Mouse (Mus musculus): ENCODE results near the gene Pitpnm3. TPM values are rescaled to one million over a fixed set of nuclear protein-coding genes. Genes with fewer than 3 reads are reported as not detected.

The Pitpnm3 gene
- polyA plus RNA-seq, 1 experiment from 2014 or later = 0.14 TPM

GRCm38 (mm10) chr11:72086251-72087046 is 49.1 kb downstream of the Pitpnm3 start:
- Histone ChIP-seq H3K27ac (no peak overlapping the region), H3K4me2 (no peak overlapping the region), H3K9ac (no peak overlapping the region), H3K4me1 (replicated peaks) (no peaks in the 10 kb centered on the region), H3K4me3 (replicated peaks) (no peak overlapping the region), H3K36me3 (no peaks in the 10 kb centered on the region), H3K9me3 (replicated peaks) (no peaks in the 10 kb centered on the region), H3K27me3 (no peaks in the 10 kb centered on the region)
- ATAC-seq (ENCODE audit: low read depth) (no peak), DNase-seq (no peak)
- 48% methylated on average over 11 of the region's 11 CpGs for WGBS (ENCODE audit: insufficient replicate concordance)

GRCm38 (mm10) chr11:72084337-72084736 is 51.2 kb downstream of the Pitpnm3 start:
- H3K9me3 ChIP-seq (replicated peaks) = no peaks in the 10 kb centered on the region
- WGBS (ENCODE audit: insufficient replicate concordance) = 77% methylated on average over 15 of the region's 15 CpGs
- H3K4me2 ChIP-seq = no peak overlapping the region
- H3K9ac ChIP-seq = no peak overlapping the region
- no peak overlapping the region for H3K4me3 ChIP-seq (replicated peaks)
- no peak overlapping the region for H3K27ac ChIP-seq
- no peaks in the 10 kb centered on the region for H3K27me3 ChIP-seq
- ATAC-seq (ENCODE audit: low read depth) (no peak), DNase-seq (no peak)
- no peaks in the 10 kb centered on the region for H3K4me1 ChIP-seq (replicated peaks)
- H3K36me3 ChIP-seq = no peaks in the 10 kb centered on the region

- no peak for DNase-seq
- no peaks in the 10 kb centered on the region for H3K36me3 ChIP-seq
- no peaks in the 10 kb centered on the region for H3K4me1 ChIP-seq (replicated peaks)
- H3K27me3 ChIP-seq = no peaks in the 10 kb centered on the region
- H3K9me3 ChIP-seq (replicated peaks) = no peaks in the 10 kb centered on the region
- 68% methylated on average over 4 of the region's 4 CpGs for WGBS (ENCODE audit: insufficient replicate concordance)
- H3K9ac ChIP-seq = no peak overlapping the region
- ATAC-seq (ENCODE audit: low read depth) = 0 out of 2 replicates have a peak, but pooled peaks have one; percentile 54
- no peak overlapping the region for H3K27ac ChIP-seq
- no peak overlapping the region for H3K4me3 ChIP-seq (replicated peaks)
- H3K4me2 ChIP-seq = no peak overlapping the region
Measured at GRCm38 (mm10) chr11:72082601-72083000, 53.0 kb downstream of the Pitpnm3 start.

GRCm38 (mm10) chr11:72080461-72080860 is 55.1 kb downstream of the Pitpnm3 start:
- Histone ChIP-seq H3K4me3 (replicated peaks) (no peak overlapping the region), H3K9ac (no peak overlapping the region), H3K4me1 (replicated peaks) (no peaks in the 10 kb centered on the region), H3K4me2 (no peak overlapping the region), H3K36me3 (no peaks in the 10 kb centered on the region), H3K9me3 (replicated peaks) (no peaks in the 10 kb centered on the region), H3K27me3 (no peaks in the 10 kb centered on the region), H3K27ac (no peak overlapping the region)
- ATAC-seq (ENCODE audit: low read depth) = no peak
- 64% methylated on average over 6 of the region's 6 CpGs for WGBS (ENCODE audit: insufficient replicate concordance)
- DNase-seq = no peak

GRCm38 (mm10) chr11:72078647-72079046 is 56.9 kb downstream of the Pitpnm3 start:
- Histone ChIP-seq H3K9me3 (replicated peaks) (no peaks in the 10 kb centered on the region), H3K9ac (no peak overlapping the region), H3K27ac (no peak overlapping the region), H3K4me1 (replicated peaks) (no peaks in the 10 kb centered on the region), H3K27me3 (no peaks in the 10 kb centered on the region), H3K4me2 (no peak overlapping the region), H3K4me3 (replicated peaks) (no peak overlapping the region), H3K36me3 (no peaks in the 10 kb centered on the region)
- ATAC-seq (ENCODE audit: low read depth) (no peak), DNase-seq (no peak)
- WGBS (ENCODE audit: insufficient replicate concordance) = 49% methylated on average over 4 of the region's 4 CpGs

- 40% methylated on average over 3 of the region's 3 CpGs for WGBS (ENCODE audit: insufficient replicate concordance)
- Histone ChIP-seq H3K27ac (no peak overlapping the region), H3K27me3 (no peaks in the 10 kb centered on the region), H3K4me2 (no peak overlapping the region), H3K4me3 (replicated peaks) (no peak overlapping the region), H3K9ac (no peak overlapping the region), H3K36me3 (no peaks in the 10 kb centered on the region), H3K9me3 (replicated peaks) (no peaks in the 10 kb centered on the region), H3K4me1 (replicated peaks) (no peaks in the 10 kb centered on the region)
- ATAC-seq (ENCODE audit: low read depth) = no peak
- DNase-seq = no peak
Measured at GRCm38 (mm10) chr11:72078056-72078455, 57.5 kb downstream of the Pitpnm3 start.

GRCm38 (mm10) chr11:72074230-72074629 is 61.3 kb downstream of the Pitpnm3 start:
- Histone ChIP-seq H3K9ac (no peak overlapping the region), H3K27ac (no peak overlapping the region), H3K4me3 (replicated peaks) (no peak overlapping the region), H3K27me3 (no peaks in the 10 kb centered on the region), H3K9me3 (replicated peaks) (no peaks in the 10 kb centered on the region), H3K4me1 (replicated peaks) (no peaks in the 10 kb centered on the region), H3K36me3 (no peaks in the 10 kb centered on the region), H3K4me2 (no peak overlapping the region)
- ATAC-seq (ENCODE audit: low read depth) (no peak), DNase-seq (no peak)
- 58% methylated on average over 13 of the region's 13 CpGs for WGBS (ENCODE audit: insufficient replicate concordance)

GRCm38 (mm10) chr11:72072331-72072905 is 63.2 kb downstream of the Pitpnm3 start:
- WGBS (ENCODE audit: insufficient replicate concordance) = 47% methylated on average over 6 of the region's 6 CpGs
- Histone ChIP-seq H3K4me3 (replicated peaks) (no peak overlapping the region), H3K4me1 (replicated peaks) (no peaks in the 10 kb centered on the region), H3K36me3 (no peaks in the 10 kb centered on the region), H3K9ac (no peak overlapping the region), H3K27me3 (no peaks in the 10 kb centered on the region), H3K4me2 (no peak overlapping the region), H3K9me3 (replicated peaks) (no peaks in the 10 kb centered on the region), H3K27ac (no peak overlapping the region)
- no peak for DNase-seq
- ATAC-seq (ENCODE audit: low read depth) = no peak

- no peak for ATAC-seq (ENCODE audit: low read depth)
- no peak for DNase-seq
- no peaks in the 10 kb centered on the region for H3K36me3 ChIP-seq
- no peak overlapping the region for H3K27ac ChIP-seq
- 79% methylated on average over 9 of the region's 9 CpGs for WGBS (ENCODE audit: insufficient replicate concordance)
- no peak overlapping the region for H3K4me3 ChIP-seq (replicated peaks)
- no peaks in the 10 kb centered on the region; the same call in 1 of the 2 replicates for H3K27me3 ChIP-seq
- no peak overlapping the region for H3K9ac ChIP-seq
- H3K4me1 ChIP-seq (replicated peaks) = no peaks in the 10 kb centered on the region
- no peak overlapping the region for H3K4me2 ChIP-seq
- no peaks in the 10 kb centered on the region for H3K9me3 ChIP-seq (replicated peaks)
Measured at GRCm38 (mm10) chr11:72070733-72071132, 64.8 kb downstream of the Pitpnm3 start.

GRCm38 (mm10) chr11:72068026-72068425 is 67.6 kb downstream of the Pitpnm3 start:
- no peaks in the 10 kb centered on the region for H3K9me3 ChIP-seq (replicated peaks)
- no peak overlapping the region for H3K27ac ChIP-seq
- 62% methylated on average over 7 of the region's 7 CpGs for WGBS (ENCODE audit: insufficient replicate concordance)
- no peaks in the 10 kb centered on the region for H3K36me3 ChIP-seq
- H3K4me2 ChIP-seq = no peak overlapping the region
- H3K27me3 ChIP-seq = no peaks in the 10 kb centered on the region; the same call in 1 of the 2 replicates
- H3K4me3 ChIP-seq (replicated peaks) = no peak overlapping the region
- H3K4me1 ChIP-seq (replicated peaks) = no peaks in the 10 kb centered on the region
- no peak for DNase-seq
- H3K9ac ChIP-seq = no peak overlapping the region
- ATAC-seq (ENCODE audit: low read depth) = no peak

- ATAC-seq (ENCODE audit: low read depth) (no peak), DNase-seq (no peak)
- no peak overlapping the region for H3K4me2 ChIP-seq
- WGBS (ENCODE audit: insufficient replicate concordance) = 56% methylated on average over 5 of the region's 5 CpGs
- H3K9ac ChIP-seq = no peak overlapping the region
- no peak overlapping the region for H3K27ac ChIP-seq
- H3K9me3 ChIP-seq (replicated peaks) = no peaks in the 10 kb centered on the region
- H3K4me1 ChIP-seq (replicated peaks) = no peaks in the 10 kb centered on the region
- H3K36me3 ChIP-seq = no peaks in the 10 kb centered on the region
- H3K27me3 ChIP-seq = no peaks in the 10 kb centered on the region; the same call in 1 of the 2 replicates
- H3K4me3 ChIP-seq (replicated peaks) = no peak overlapping the region
Measured at GRCm38 (mm10) chr11:72067326-72067725, 68.3 kb downstream of the Pitpnm3 start.

- no peaks in the 10 kb centered on the region for H3K36me3 ChIP-seq
- no peak overlapping the region for H3K4me2 ChIP-seq
- DNase-seq (no peak), ATAC-seq (ENCODE audit: low read depth) (no peak)
- no peaks in the 10 kb centered on the region; the same call in 1 of the 2 replicates for H3K27me3 ChIP-seq
- H3K4me3 ChIP-seq (replicated peaks) = no peak overlapping the region
- H3K27ac ChIP-seq = no peak overlapping the region
- H3K4me1 ChIP-seq (replicated peaks) = no peaks in the 10 kb centered on the region
- 26% methylated on average over 6 of the region's 6 CpGs for WGBS (ENCODE audit: insufficient replicate concordance)
- H3K9ac ChIP-seq = no peak overlapping the region
- no peaks in the 10 kb centered on the region for H3K9me3 ChIP-seq (replicated peaks)
Measured at GRCm38 (mm10) chr11:72066330-72066729, 69.2 kb downstream of the Pitpnm3 start.
